Mouse (Mus musculus): ENCODE results near the gene Dlg2. TPM values are rescaled to one million over a fixed set of nuclear protein-coding genes. Genes with fewer than 3 reads are reported as not detected.

Gene Dlg2
- polyA plus RNA-seq, 1 experiment from 2014 or later, result 7.2 TPM

DNA sequence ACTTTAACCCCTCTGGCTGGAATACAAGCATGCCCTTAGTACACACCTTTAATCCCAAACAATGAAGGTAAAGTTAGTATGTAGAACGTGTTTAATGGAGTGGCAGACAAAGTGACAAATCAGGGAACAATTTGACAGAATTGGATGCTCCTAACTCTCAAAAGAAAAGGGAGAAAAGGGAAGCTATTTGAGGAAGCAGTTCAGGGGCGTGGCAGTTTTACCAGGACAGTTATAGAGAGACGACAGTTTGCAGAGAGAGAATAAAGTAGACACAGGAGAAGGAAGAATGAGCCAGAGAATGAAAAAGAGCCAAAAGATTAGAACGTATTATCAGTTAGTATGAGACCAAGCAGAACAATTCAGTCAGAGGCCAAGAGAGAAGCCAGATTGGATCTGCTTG lies 1122.1 kb downstream of the Dlg2 start:
- Histone ChIP-seq H3K27ac (replicated peaks) (no peak overlapping the region), H3K36me3 (no peaks in the 10 kb centered on the region), H3K27me3 (no peaks in the 10 kb centered on the region), H3K9ac (no peak overlapping the region), H3K4me3 (replicated peaks) (no peak overlapping the region), H3K4me2 (replicated peaks) (no peak overlapping the region), H3K9me3 (replicated peaks) (no peaks in the 10 kb centered on the region), H3K4me1 (no peaks in the 10 kb centered on the region)
- 67% methylated on average over 4 of the region's 4 CpGs for WGBS
- ATAC-seq (ENCODE audit: insufficient number of reproducible peaks, low FRiP score, low TSS enrichment, low read depth), result no peak

DNA sequence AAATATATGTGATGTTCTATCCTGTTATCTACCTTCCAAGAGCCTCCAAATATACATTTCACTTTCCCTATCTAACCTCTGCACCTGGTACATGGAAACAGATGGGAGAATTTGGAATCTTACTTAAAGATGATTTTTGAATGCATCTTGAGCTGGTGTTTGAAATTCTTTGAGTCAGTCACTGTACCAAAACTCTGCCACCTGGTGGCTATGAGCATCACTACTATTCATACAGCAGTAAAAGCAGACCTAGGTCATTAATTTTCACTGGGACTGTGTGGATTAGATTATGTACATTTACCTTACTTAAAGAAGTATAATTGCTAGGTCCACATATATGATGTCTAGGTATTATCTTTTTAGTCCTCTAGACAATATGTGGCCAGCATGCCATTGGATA lies 1124.8 kb downstream of the Dlg2 start:
- H3K4me1 ChIP-seq, result no peaks in the 10 kb centered on the region
- H3K36me3 ChIP-seq, result no peaks in the 10 kb centered on the region
- no peak overlapping the region for H3K27ac ChIP-seq (replicated peaks)
- no peak overlapping the region for H3K4me3 ChIP-seq (replicated peaks)
- no peak overlapping the region for H3K9ac ChIP-seq
- no peaks in the 10 kb centered on the region for H3K27me3 ChIP-seq
- no peak for ATAC-seq (ENCODE audit: insufficient number of reproducible peaks, low FRiP score, low TSS enrichment, low read depth)
- H3K9me3 ChIP-seq (replicated peaks), result no peaks in the 10 kb centered on the region
- H3K4me2 ChIP-seq (replicated peaks), result no peak overlapping the region

DNA sequence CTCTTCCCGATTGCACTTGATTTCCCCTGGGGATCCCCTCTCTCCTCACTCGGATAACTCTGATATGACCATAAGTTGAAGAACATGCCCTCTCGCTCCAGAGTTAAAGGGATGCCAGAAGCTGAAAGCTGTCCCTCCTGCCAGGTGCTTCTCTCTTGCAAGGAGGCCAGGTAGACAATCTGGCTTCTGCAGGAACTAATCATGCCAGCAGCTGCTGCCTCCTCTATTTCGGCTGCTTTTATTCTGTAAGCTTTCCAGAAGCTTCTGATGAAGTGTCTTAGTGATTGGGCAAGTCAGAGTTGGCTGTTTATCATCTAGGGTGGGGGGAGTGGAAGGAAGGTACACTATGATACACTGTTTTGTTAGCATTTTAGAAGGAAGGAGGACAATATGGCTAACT lies 1127.1 kb downstream of the Dlg2 start:
- Histone ChIP-seq H3K4me3 (replicated peaks) (no peak overlapping the region), H3K27ac (replicated peaks) (no peak overlapping the region), H3K27me3 (no peaks in the 10 kb centered on the region), H3K36me3 (no peaks in the 10 kb centered on the region), H3K9ac (no peak overlapping the region), H3K9me3 (replicated peaks) (no peaks in the 10 kb centered on the region), H3K4me2 (replicated peaks) (no peak overlapping the region), H3K4me1 (no peaks in the 10 kb centered on the region)
- 55% methylated on average over 4 of the region's 4 CpGs for WGBS
- ATAC-seq (ENCODE audit: insufficient number of reproducible peaks, low FRiP score, low TSS enrichment, low read depth), result no peak

DNA sequence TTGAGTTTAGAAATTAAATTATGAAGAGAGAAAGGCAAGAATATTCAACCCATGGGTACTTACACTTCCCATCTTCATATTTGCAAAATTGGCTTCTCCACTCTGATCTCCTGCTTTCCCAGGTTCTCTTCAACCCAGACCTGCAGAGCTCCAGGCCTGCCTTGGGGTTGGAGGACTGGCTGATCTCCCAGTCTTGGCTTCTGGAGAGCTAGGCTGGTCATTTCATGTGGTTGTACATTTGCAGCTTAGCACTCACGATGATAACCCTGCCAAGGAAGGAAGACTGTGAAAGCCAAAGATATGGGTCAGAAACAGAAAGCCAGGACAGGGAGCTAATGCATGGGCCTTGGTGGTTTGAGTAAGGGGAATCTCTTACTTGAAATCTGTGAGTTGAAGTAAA lies 1176.6 kb downstream of the Dlg2 start:
- H3K27ac ChIP-seq (replicated peaks), result no peak overlapping the region
- 78% methylated on average over 1 of the region's 1 CpGs for WGBS
- H3K4me3 ChIP-seq (replicated peaks), result no peak overlapping the region
- no peak for ATAC-seq (ENCODE audit: insufficient number of reproducible peaks, low FRiP score, low TSS enrichment, low read depth)
- H3K36me3 ChIP-seq, result no peaks in the 10 kb centered on the region
- H3K9me3 ChIP-seq (replicated peaks), result no peaks in the 10 kb centered on the region
- no peak overlapping the region for H3K4me2 ChIP-seq (replicated peaks)
- H3K4me1 ChIP-seq, result no peaks in the 10 kb centered on the region
- H3K27me3 ChIP-seq, result no peaks in the 10 kb centered on the region
- no peak overlapping the region for H3K9ac ChIP-seq

DNA sequence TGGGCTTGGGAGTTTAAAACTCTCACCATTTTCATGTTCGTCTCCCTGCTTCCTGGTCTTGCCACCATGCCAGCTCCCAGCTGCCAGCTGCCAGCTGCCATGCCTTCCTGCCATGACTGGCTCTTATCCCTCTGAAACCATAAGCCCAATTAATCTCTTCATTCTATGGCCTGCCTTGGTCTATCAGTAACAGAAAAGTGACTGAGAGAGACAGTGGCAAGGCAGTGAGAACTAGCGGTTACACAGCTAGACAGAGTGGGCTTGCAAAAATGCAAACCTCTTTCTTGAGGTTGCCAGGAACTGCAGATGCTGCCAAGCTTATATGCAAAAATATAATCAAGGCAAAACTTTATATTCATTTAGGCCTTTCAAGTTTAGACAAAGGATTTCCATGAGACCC lies 1183.0 kb downstream of the Dlg2 start:
- WGBS, result 74% methylated on average over 2 of the region's 2 CpGs
- Histone ChIP-seq H3K4me1 (no peaks in the 10 kb centered on the region), H3K9me3 (replicated peaks) (no peaks in the 10 kb centered on the region), H3K27me3 (no peaks in the 10 kb centered on the region), H3K27ac (replicated peaks) (no peak overlapping the region), H3K36me3 (no peaks in the 10 kb centered on the region), H3K4me2 (replicated peaks) (no peak overlapping the region), H3K4me3 (replicated peaks) (no peak overlapping the region), H3K9ac (no peak overlapping the region)
- no peak for ATAC-seq (ENCODE audit: insufficient number of reproducible peaks, low FRiP score, low TSS enrichment, low read depth)

DNA sequence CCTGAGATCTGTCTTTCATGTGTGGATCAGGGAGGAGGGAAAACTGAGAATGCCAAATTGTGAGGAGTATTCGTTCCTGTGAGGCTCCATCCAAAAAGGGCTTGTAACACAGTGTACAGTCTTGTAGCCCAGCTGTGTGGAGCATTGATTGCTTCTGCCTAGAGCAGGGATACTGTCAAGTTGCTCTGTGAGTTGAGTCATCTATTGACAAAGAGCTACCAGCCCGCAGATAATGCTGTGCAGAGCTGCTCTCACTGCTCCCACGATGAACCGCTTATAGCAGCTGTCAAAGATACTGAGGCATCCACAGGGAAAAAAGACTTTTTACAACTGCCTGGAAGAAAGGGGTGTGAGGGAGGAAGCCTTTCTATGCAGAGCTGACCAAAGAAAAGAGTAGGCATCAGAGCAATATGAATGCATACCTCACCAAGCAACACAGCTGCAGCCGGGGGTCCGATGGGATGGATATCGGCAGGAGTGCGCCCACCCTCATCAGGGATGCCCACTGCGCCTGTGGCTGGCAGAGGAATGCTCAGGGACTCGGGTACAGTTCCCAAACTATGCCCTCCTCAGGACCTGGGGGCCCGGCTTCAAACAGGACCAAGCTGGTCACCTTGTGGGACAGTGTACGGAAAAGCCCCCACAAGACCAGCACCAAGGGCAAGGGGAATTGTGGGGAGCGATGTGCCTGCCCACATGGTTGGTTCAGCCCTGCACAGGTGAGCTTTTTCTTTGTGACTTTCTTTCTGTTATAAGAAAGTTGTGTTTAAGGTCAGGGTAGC lies 1196.0 kb downstream of the Dlg2 start:
- no peak overlapping the region for H3K4me2 ChIP-seq (replicated peaks)
- no peak overlapping the region for H3K4me3 ChIP-seq (replicated peaks)
- no peaks in the 10 kb centered on the region for H3K36me3 ChIP-seq
- H3K27me3 ChIP-seq, result no peaks in the 10 kb centered on the region
- no peak overlapping the region for H3K9ac ChIP-seq
- no peaks in the 10 kb centered on the region for H3K9me3 ChIP-seq (replicated peaks)
- 70% methylated on average over 13 of the region's 13 CpGs for WGBS
- ATAC-seq (ENCODE audit: insufficient number of reproducible peaks, low FRiP score, low TSS enrichment, low read depth), result no peak
- H3K4me1 ChIP-seq, result no peaks in the 10 kb centered on the region
- H3K27ac ChIP-seq (replicated peaks), result no peak overlapping the region

DNA sequence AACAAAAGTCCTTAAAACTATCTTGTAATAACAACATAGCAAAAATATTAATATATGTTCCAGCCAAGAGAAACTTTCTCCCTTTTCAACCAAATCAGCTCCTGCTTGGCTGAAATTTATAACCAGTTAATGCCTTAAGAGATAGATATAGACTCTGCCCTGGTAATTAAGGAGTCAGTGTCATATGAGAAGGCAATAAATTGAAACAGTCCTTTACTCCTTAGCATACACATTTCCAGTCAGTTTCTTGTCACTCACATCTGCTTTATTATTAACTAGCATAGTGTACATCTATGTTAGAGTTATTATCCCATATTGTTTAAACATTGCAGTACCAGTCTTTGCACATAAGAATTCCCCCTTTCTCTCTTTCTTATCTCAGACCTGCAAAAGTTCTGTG lies 1197.9 kb downstream of the Dlg2 start:
- H3K4me1 ChIP-seq, result no peaks in the 10 kb centered on the region
- ATAC-seq (ENCODE audit: insufficient number of reproducible peaks, low FRiP score, low TSS enrichment, low read depth), result no peak
- H3K4me2 ChIP-seq (replicated peaks), result no peak overlapping the region
- H3K27me3 ChIP-seq, result no peaks in the 10 kb centered on the region
- no peak overlapping the region for H3K27ac ChIP-seq (replicated peaks)
- H3K36me3 ChIP-seq, result no peaks in the 10 kb centered on the region
- H3K4me3 ChIP-seq (replicated peaks), result no peak overlapping the region
- no peaks in the 10 kb centered on the region for H3K9me3 ChIP-seq (replicated peaks)
- no peak overlapping the region for H3K9ac ChIP-seq

DNA sequence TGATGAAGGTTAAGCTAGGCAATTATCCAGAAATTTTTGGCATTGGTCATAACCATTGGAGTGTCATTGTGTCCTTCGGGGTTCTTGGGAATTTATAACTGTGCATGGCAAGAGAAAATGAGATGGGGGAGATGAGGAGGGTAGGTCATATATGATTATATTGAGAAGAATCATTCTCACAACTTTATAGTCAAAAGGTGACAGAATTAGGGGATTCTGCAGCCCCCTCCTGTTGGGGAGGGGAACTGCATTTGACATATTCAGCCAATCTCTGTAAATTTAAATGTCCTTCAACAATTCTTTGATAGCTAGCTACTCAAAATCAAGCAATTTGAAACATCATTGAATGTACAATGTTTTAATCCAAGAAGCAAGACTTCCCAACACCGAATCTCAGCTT lies 1201.5 kb downstream of the Dlg2 start:
- no peak for ATAC-seq (ENCODE audit: insufficient number of reproducible peaks, low FRiP score, low TSS enrichment, low read depth)
- Histone ChIP-seq H3K9ac (no peak overlapping the region), H3K4me1 (no peaks in the 10 kb centered on the region), H3K9me3 (replicated peaks) (no peaks in the 10 kb centered on the region), H3K27me3 (no peaks in the 10 kb centered on the region), H3K27ac (replicated peaks) (no peak overlapping the region), H3K36me3 (no peaks in the 10 kb centered on the region), H3K4me2 (replicated peaks) (no peak overlapping the region), H3K4me3 (replicated peaks) (no peak overlapping the region)
- 64% methylated on average over 2 of the region's 2 CpGs for WGBS

DNA sequence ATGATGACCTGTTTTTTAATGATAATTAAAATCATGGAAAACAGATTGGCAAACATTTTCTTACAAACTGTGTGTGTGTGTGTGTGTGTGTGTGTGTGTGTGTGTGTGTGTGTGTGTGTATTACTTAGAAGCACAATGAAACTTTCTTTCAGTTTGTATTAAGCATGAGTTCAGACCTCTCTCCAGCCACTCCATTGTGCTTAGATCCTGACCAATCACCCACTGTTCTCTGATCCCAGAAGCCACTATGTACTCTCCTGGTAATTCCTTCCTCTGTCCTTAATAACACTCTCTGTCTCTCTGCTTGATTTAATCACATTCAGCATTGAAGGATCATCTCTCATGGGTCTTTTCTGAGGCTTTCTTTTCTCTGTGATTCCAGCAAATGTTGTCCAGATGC lies 1211.5 kb downstream of the Dlg2 start:
- Histone ChIP-seq H3K9me3 (replicated peaks) (no peaks in the 10 kb centered on the region), H3K27ac (replicated peaks) (no peak overlapping the region), H3K4me1 (no peaks in the 10 kb centered on the region), H3K36me3 (no peaks in the 10 kb centered on the region), H3K9ac (no peak overlapping the region), H3K4me2 (replicated peaks) (no peak overlapping the region), H3K27me3 (no peaks in the 10 kb centered on the region), H3K4me3 (replicated peaks) (no peak overlapping the region)
- no peak for ATAC-seq (ENCODE audit: insufficient number of reproducible peaks, low FRiP score, low TSS enrichment, low read depth)

DNA sequence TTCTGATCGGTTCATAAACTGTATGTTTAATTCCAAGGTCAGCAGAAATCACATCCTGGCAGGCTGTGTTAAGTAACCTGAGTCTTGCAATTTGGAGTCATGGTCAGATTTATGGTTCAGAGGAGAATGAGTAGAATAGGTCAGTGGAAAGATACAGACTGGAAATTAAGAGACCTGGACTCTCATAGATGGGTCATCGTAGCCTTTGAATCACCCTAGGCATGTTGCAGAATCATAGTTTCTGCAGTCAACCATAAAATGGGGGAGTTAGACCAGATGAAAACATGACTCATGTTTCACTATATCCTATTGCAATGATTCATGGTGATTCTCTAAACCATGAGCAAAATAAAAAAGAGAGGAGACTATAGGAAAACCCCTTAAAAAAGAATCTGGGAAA lies 1213.4 kb downstream of the Dlg2 start:
- WGBS, result 70% methylated on average over 2 of the region's 2 CpGs
- Histone ChIP-seq H3K9me3 (replicated peaks) (no peaks in the 10 kb centered on the region), H3K27ac (replicated peaks) (no peak overlapping the region), H3K4me2 (replicated peaks) (no peak overlapping the region), H3K4me1 (no peaks in the 10 kb centered on the region), H3K9ac (no peak overlapping the region), H3K36me3 (no peaks in the 10 kb centered on the region), H3K27me3 (no peaks in the 10 kb centered on the region), H3K4me3 (replicated peaks) (no peak overlapping the region)
- ATAC-seq (ENCODE audit: insufficient number of reproducible peaks, low FRiP score, low TSS enrichment, low read depth), result no peak

DNA sequence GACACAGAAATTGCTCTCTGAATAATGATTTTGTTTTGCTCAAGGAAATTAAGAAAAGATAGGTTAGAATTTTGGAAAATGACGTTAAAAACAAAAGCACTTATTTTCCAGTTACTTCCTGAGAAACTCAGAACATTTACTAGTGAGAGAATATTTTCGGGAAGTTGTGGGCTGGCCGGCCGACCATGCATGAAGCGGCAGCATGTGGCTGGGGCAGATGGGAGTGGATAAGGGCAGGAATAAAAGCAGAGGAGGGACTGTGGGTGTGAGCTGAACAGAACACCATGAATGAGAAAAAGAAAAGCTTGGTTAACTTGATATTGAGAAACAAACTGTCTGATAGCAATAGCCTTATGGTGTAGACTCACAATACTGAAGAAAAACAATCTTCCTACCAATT lies 1233.4 kb downstream of the Dlg2 start:
- Histone ChIP-seq H3K4me2 (replicated peaks) (no peak overlapping the region), H3K27me3 (no peaks in the 10 kb centered on the region), H3K4me3 (replicated peaks) (no peak overlapping the region), H3K36me3 (no peaks in the 10 kb centered on the region), H3K9me3 (replicated peaks) (no peaks in the 10 kb centered on the region), H3K9ac (no peak overlapping the region), H3K4me1 (no peaks in the 10 kb centered on the region), H3K27ac (replicated peaks) (no peak overlapping the region)
- ATAC-seq (ENCODE audit: insufficient number of reproducible peaks, low FRiP score, low TSS enrichment, low read depth), result no peak
- 71% methylated on average over 5 of the region's 5 CpGs for WGBS

DNA sequence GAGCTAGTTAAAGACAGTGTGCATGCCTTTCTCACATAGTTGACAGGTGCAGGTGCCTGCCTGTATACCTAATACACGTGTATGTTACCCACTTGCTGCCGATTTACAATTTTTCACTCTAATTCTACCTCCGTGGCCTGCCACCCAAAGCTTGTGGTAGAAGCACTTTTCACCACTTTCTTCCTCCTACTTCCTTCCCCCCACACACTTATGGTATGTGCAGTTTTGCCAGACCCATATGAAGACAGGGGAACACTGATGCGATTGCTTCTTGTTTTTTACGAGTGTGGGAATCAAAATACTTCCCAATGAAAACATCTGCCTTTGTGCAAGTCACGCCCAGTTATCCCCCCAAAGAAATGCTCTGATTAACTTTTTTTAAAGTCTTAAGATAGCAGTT lies 1234.7 kb downstream of the Dlg2 start:
- 70% methylated on average over 6 of the region's 6 CpGs for WGBS
- H3K4me3 ChIP-seq (replicated peaks), result no peak overlapping the region
- no peak for ATAC-seq (ENCODE audit: insufficient number of reproducible peaks, low FRiP score, low TSS enrichment, low read depth)
- H3K9ac ChIP-seq, result no peak overlapping the region
- no peaks in the 10 kb centered on the region for H3K4me1 ChIP-seq
- no peaks in the 10 kb centered on the region for H3K9me3 ChIP-seq (replicated peaks)
- no peaks in the 10 kb centered on the region for H3K36me3 ChIP-seq
- no peaks in the 10 kb centered on the region for H3K27me3 ChIP-seq
- no peak overlapping the region for H3K27ac ChIP-seq (replicated peaks)
- H3K4me2 ChIP-seq (replicated peaks), result no peak overlapping the region
